Mouse (Mus musculus) megakaryocyte, embryonic 14.5 days (primary cell): ENCODE results near the gene Vamp5.

Experiments
- FLI1 ChIP-seq: IDR thresholded peaks from 2 replicates; pipeline ENCODE4 v1.6.1; 2012; ENCODE audit warnings: low read length, inconsistent platforms, mixed read lengths
- GATA1 ChIP-seq: IDR thresholded peaks from 3 replicates; pipeline ENCODE4 v1.6.1; 2012; ENCODE audit warnings: mixed read lengths, low read length, inconsistent platforms, borderline replicate concordance

- TF ChIP-seq GATA1: no peak
- no peak for TF ChIP-seq FLI1
Observed at GRCm38 (mm10) chr6:72388266-72388665, 8.0 kb upstream of the Vamp5 start.
